Mouse (Mus musculus) heart, postnatal 0 days (tissue): ENCODE measurements around the gene 1110059E24Rik. TPM values are rescaled to one million over a fixed set of nuclear protein-coding genes. Genes with fewer than 3 reads are reported as not detected.
A peak's percentile ranks its signal among the peaks of the same experiment; 100 is the strongest.

ENCODE experiments used
- ATAC-seq: fragments of 200-750 bp; cut with Nextera tagmentation; 2 replicates; pipeline ENCODE4 v1.8.0; 2017; ENCODE audit warnings: low read depth, moderate number of reproducible peaks, moderate library complexity; ENCODE audit not compliant: insufficient read depth
- DNase-seq: peaks from one replicate; pipeline ENCODE4 v3.0.0-alpha.2; 2016; ENCODE audit warnings: low spot score
- H3K27ac ChIP-seq: fragments of 300-500 bp; sonication (generic); 2 replicates; pipeline ENCODE4 v1.5.1; 2014; ENCODE audit warnings: low read depth, mild to moderate bottlenecking
- H3K27me3 ChIP-seq: fragments of 300-500 bp; sonication (generic); 2 replicates; pipeline ENCODE4 v1.6.1; 2014; ENCODE audit warnings: low read length, mixed read lengths; ENCODE audit not compliant: control insufficient read depth, insufficient read depth
- H3K36me3 ChIP-seq: fragments of 300-500 bp; sonication (generic); replicated peaks from 2 replicates; pipeline ENCODE4 v1.6.1; 2014; ENCODE audit warnings: low read length, mixed read lengths; ENCODE audit not compliant: control insufficient read depth, insufficient read depth
- H3K4me1 ChIP-seq: fragments of 300-500 bp; sonication (generic); 2 replicates; pipeline ENCODE4 v1.6.1; 2014; ENCODE audit warnings: antibody characterized with exemption; ENCODE audit not compliant: control insufficient read depth, insufficient read depth
- H3K4me2 ChIP-seq: fragments of 300-500 bp; sonication (generic); 2 replicates; pipeline ENCODE4 v1.6.1; 2014; ENCODE audit warnings: low read depth, mild to moderate bottlenecking, low read length, moderate library complexity
- H3K4me3 ChIP-seq: fragments of 300-500 bp; sonication (generic); 2 replicates; pipeline ENCODE4 v1.5.1; 2014; ENCODE audit warnings: low read depth, low read length
- H3K9ac ChIP-seq: fragments of 300-500 bp; sonication (generic); replicated peaks from 2 replicates; pipeline ENCODE4 v1.6.1; 2014; ENCODE audit warnings: low read depth, low read length, mixed read lengths
- H3K9me3 ChIP-seq: fragments of 300-500 bp; sonication (generic); replicated peaks from 2 replicates; pipeline ENCODE4 v1.6.1; 2016; ENCODE audit warnings: low read length; ENCODE audit not compliant: control insufficient read depth
- CTCF ChIP-seq: IDR thresholded peaks from 2 replicates; pipeline ENCODE4 v1.5.1; 2016; ENCODE audit warnings: antibody characterized with exemption, control low read depth, low read depth
- EP300 ChIP-seq: IDR thresholded peaks from 2 replicates; pipeline ENCODE4 v1.6.1; 2016; ENCODE audit warnings: antibody characterized with exemption, low read depth
- WGBS: fragments of 180-500 bp; shearing (Covaris S2); extraction: QIAGEN DNeasy Blood & Tissue Kit; methylation state at CpG from one replicate; pipeline ENCODE4 v1.1.7; 2014; 5-methylcytosine and 5-hydroxymethylcytosine counted together
- polyA plus RNA-seq: library from polyadenylated mRNA; unstranded; fragments of >200 nt; fragmentation: Nextera tagmentation; extraction: Ambion mirVana; gene quantifications from 2 replicates; pipeline ENCODE4 v1.2.1, GENCODE M21; 2015
- total RNA-seq: library from RNA; depleted of rRNA; stranded (reverse); fragments of >200 nt; gene quantifications from 2 replicates; pipeline ENCODE4 v1.2.3, GENCODE M21; 2014; ENCODE audit warnings: low replicate concordance; rRNA removed

1110059E24Rik gene
- total and polyA plus RNA-seq, 2 experiments from 2014 or later, result 29.0 to 33.3 TPM

- H3K27me3 ChIP-seq, result no peaks in the 10 kb centered on the region
- no peak overlapping the region for H3K4me3 ChIP-seq
- WGBS, result 34% methylated on average over 3 of the region's 3 CpGs
- no peak overlapping the region for H3K9ac ChIP-seq
- H3K27ac ChIP-seq, result no peak overlapping the region
- no peak overlapping the region for H3K4me2 ChIP-seq
- DNase-seq, result peak; percentile 31
- H3K36me3 ChIP-seq, result no peaks in the 10 kb centered on the region
- H3K9me3 ChIP-seq, result no peaks in the 10 kb centered on the region
- peak; percentile 83 for ATAC-seq
- no peaks in the 10 kb centered on the region; the same call in 1 of the 2 replicates for H3K4me1 ChIP-seq
- TF ChIP-seq CTCF (no peak), EP300 (no peak)
Observed at GRCm38 (mm10) chr19:21548947-21549346, 103.8 kb downstream of the 1110059E24Rik start.

GRCm38 (mm10) chr19:21537125-21537524 lies 115.7 kb downstream of the 1110059E24Rik start:
- H3K9ac ChIP-seq, result no peak overlapping the region
- 56% methylated on average over 3 of the region's 3 CpGs for WGBS
- H3K9me3 ChIP-seq, result no peaks in the 10 kb centered on the region
- no peak overlapping the region for H3K4me2 ChIP-seq
- DNase-seq (no peak), ATAC-seq (no peak)
- no peaks in the 10 kb centered on the region for H3K4me1 ChIP-seq
- H3K27me3 ChIP-seq, result no peaks in the 10 kb centered on the region
- TF ChIP-seq CTCF (no peak), EP300 (no peak)
- no peaks in the 10 kb centered on the region for H3K36me3 ChIP-seq
- H3K27ac ChIP-seq, result no peak overlapping the region
- H3K4me3 ChIP-seq, result no peak overlapping the region

Other genes starting within 250 kb of the 1110059E24Rik start
- gene Gda, start 179.5 kb downstream of the 1110059E24Rik start, total RNA-seq, result 1.8 and 5.4 TPM in 2 replicates
- 0.11 and 0.12 TPM in 2 replicates for gene Gda, start 179.5 kb downstream of the 1110059E24Rik start, polyA plus RNA-seq
- 17.5 and 28.9 TPM in 2 replicates for gene Abhd17b, start 209 bp upstream of the 1110059E24Rik start, total RNA-seq
- 17.0 and 17.6 TPM in 2 replicates for gene Abhd17b, start 209 bp upstream of the 1110059E24Rik start, polyA plus RNA-seq
- gene Cemip2, start 125.4 kb upstream of the 1110059E24Rik start, total RNA-seq, result 55.8 and 58.8 TPM in 2 replicates
- gene Cemip2, start 125.4 kb upstream of the 1110059E24Rik start, polyA plus RNA-seq, result 19.1 and 20.2 TPM in 2 replicates